Mouse (Mus musculus) cerebellum, adult 9-11 months (tissue): Measurements from ENCODE around the gene Grxcr1.

Experiments used
- DNase-seq: peaks from one replicate; pipeline ENCODE4 v3.0.0; 2022

The Grxcr1 gene

DNA sequence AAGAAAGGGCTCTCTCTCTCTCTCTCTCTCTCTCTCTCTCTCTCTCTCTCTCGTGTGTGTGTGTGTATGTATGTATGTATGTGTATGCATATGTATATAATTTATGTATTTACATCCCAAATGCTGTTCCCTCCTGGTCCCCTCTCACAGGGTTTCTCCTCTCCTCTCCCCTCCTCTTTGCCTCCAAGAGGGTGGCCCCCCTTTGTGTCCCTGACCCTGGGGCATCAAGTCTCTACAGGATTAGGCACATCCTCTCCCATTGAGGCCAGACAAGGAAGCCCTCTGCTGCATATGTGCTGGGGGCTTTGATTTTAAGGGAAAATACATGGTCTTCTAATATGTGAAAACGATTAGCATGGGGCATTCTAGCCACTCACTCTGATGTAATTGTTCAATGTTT is 61.5 kb downstream of the Grxcr1 start:
- no peak for DNase-seq

DNA sequence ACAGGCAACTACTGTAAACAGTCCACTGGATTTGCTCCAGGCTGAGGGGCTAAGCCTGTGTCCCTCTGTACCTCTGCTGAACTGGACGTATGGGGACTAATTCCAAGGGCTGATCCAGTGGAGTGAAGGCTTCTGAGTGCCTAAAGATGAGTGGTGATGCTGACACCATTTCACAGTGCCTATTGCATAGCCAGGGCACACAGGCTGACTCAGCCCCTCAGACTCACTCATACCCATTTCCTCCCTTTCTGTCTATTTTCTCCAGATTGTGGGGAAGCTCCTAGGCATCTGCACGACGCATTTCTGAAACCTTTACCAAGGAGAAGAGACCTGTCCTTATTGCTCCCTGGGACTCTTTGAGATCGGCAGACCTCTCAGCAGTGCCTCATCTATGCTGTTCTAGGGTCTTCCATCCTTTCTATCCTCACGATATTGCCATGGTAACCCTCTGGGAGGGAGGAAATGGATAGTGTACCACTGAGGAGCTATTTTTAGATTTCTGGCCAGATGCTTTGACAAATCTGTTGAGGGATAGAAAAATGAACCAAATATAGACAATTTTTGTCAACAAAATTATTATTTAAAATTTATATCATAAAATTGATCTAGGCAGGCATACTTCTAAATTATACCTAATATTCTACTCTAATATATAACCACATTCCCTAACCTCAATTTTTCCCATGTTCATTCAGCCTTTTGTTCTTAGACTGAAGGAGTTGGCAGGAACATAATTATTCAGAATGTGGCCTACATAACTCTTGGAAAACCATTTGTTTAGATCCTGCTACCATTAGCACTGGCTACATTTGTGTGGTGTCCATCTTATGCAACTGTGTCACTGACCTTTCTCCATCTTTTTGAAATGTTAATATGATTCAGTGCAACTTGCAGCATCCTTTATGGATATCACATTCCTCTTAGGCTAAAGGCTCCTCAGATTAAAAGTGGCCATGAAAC is 66.3 kb downstream of the Grxcr1 start:
- DNase-seq = no peak

DNA sequence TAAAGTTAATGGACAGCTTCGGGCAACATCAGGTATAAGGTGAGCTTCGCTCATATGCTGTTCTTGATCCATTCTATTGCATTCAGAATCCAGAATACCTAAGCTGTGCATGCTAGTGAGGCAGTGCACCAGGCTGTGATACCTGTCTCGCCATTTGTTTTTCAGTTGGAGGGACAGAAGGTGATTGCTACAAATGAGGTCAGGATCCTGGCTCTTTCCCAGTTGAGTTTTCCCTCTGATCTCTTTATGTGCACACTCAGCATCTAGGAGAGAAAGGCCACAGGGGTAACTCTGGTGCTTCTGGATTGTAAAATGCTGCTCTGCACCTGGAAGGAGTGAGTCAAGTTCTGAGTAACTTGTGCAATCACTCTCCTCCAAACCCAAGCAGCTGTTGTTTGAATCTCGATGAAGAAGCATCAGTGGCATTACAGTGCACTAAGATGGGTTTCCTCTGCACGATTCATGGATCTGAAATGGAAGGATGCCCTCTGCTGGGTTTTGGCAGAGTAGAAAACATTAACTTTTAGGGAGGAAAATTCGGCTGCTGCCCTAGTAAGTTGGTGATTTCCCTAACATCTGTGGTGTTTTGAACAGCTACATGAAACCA is 80.9 kb downstream of the Grxcr1 start:
- DNase-seq = peak; percentile 70

DNA sequence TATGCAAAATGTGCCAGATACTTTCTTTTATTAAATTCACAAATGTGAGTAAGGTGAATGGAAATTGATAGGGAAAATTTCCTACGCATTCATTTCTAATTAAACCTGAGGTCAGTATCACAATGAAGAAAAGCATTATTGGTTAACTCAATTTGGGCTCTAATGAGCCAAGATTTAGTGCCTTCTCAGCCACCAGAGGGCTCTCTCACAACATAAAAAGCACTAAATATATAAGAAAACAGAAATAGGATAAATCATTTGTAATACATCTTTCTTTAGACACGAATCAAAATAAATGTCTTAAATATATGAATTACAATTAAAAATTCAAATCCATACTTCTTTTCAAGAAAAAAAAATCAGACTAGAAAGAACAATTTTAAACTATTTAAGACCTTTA is 89.2 kb downstream of the Grxcr1 start:
- no peak for DNase-seq

DNA sequence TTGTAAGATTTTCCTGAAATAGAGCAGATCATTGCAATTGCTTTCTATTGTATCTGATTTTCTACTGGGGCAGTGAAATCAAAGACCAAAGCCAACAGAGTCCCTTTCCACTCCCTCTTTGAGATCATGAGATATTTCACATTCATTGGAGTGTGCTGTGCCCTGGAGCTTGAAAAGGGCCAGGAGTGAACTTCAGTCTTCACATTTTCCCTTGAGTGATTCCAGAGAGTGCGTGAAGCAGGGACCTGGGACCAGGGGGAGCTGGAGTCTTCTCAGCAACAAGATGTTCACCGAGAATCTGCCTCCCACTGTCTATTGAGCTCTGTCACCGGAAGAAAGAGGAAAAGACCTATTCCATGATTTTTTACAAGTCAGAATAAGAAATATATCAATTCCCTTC is 91.2 kb downstream of the Grxcr1 start:
- DNase-seq = no peak

DNA sequence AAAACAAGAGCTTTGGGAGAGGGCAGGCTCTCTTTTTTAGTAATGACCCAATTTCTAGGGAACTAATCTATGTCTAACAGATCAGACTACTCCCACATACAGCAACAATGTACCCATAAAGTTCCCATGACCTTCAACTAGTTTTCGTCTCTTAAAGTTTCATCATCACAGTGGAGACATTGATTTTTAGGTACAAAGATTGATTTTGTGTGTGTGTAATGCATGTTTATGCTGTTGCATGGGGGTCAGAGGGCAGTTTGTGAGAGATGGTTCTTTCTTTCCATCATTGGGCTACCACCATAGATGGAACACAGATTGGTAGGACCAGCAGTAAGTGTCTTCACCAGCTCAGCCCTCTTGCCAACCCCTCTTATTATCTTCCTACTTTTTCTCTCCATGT is 93.8 kb downstream of the Grxcr1 start:
- DNase-seq = no peak

DNA sequence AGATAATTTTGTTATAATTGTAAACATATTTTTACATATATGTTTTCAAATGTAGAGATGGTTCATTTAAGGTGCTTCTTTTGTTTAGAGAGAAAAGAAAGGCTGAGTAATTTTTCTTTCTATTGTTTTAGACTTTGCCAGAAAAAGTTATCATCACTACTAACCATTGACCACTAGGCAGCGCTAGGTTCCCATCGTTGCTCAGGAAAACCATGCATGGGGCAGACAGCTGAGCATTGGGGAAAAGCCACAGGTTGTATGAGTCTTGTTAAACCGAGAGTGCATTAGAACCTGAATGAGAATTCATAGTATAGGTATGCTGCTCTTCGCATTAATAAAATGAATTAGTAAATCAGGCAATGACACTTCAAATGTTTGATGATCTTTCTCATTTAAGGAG is 96.8 kb downstream of the Grxcr1 start:
- peak; percentile 43 for DNase-seq

DNA sequence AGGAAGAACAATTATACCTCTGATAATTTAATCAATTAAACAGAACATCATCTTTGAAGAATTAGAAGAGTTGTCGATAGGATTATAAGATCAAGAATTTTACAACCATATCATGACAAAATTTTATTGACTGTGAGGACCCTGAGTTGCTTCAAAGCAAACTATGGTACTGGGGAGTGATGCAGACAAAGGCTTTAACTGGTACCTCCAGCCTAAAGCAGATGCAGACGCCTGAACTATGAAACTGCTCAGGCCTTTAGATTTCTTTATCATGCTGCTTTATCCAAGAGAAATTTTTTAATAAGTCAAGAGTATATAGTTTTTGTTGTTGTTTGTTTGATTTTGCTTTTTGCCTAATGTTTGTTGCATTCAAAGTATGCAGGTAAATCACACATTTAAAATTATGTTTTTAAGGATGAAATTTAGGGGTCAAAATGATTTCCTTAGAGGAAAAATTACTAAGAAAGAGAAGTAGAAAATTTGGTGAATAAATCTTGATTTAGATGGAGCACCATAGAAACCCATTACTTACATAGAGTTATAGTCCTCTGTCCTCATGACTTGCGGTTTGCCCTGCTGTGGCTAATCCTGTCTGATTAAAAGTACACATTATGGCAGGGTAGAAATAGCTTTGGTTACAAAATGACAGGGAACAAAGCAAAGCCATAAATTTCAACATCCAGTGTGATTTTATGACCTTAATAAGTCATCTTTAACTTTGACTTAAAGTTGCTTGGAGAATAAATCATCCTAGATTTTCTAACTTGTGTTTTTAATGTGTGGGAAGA is 97.4 kb downstream of the Grxcr1 start:
- DNase-seq = no peak

DNA sequence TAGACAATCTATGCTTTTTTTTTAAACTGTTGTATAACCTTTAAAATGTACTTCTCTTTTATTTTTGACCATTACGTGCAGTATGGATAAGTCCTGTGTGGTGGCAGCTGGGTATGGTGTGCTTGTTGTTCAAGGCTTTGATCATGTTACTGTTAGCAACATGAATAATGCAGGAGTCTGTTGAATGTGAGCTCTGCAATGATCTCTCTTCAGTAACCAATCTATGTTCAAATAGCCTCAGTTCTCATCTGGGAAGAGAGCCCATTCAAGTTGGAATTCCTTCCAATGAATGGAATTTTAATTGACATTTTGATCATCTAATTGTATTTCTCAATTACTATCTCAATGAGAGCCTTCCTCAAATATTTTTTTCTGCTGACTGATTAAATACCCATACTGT is 115.2 kb downstream of the Grxcr1 start:
- DNase-seq = no peak

DNA sequence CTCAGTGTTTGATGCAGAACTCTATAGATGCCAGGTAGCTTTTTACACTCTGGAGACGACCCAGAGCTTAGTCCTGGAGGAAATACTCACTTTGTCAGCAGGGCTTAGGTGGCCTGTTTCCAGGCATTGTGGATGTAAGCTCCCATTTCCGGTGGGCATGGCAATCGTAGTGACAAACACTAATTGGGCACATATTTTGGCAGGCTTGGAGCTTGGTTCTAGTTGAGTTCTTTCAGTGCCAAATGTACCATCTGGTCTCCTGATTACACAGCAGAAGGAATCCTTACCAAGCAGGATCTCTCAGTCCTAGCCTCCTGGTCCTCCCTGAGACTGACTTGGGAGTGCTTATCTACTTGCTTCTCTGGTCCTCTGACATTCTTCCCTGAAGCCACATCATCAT is 118.3 kb downstream of the Grxcr1 start:
- DNase-seq = peak; percentile 91

DNA sequence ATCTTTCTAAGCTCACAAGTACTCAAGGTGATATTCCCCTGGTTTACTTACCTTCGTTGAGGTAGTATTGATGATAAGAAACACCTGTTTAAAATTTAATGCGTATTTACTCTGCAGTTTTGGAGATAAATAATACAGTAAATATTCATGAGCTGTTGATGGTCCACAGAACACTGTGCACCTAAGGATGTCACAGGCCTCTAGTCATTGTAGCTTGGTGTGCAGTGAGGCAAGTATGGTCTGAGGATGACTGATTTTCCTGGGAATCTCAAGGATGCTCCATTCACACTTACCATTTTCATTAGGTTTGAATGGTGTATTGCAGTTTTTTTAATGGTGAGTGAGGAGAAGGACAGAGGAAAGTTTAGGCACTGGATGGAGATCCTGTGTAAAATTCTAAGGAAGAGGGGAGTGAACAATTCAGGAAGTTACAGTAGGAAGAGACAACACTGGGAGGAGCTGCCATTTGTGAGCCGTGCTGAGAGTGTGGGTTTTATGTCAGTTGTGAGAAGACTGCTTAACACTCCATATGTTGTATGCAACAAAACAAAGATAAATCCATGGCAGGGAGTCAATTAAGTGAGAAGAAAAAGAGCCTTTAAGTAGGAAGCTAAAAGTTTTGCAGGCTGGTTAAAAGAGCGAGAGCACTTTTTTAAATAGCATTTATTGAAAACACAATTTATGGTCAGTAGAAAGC is 118.9 kb downstream of the Grxcr1 start:
- DNase-seq = no peak

DNA sequence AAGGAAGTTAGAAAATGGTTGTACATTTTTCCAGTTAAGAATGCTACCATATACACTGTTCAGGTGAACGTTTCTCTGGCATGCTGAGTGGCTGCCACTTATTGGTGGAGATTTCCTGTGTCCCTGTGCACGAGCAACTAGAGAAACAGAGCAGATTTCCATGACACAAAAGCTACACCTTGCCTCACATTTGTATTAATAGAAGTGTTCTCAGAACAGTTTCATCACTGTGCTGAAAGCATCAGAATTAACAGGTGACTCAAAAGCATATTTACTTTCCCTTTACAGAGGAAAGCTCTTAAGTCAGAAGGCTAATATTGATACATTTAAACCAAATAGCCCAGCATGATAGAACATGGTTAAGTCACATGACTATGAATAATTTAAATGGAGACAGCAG is 130.9 kb downstream of the Grxcr1 start:
- no peak for DNase-seq

DNA sequence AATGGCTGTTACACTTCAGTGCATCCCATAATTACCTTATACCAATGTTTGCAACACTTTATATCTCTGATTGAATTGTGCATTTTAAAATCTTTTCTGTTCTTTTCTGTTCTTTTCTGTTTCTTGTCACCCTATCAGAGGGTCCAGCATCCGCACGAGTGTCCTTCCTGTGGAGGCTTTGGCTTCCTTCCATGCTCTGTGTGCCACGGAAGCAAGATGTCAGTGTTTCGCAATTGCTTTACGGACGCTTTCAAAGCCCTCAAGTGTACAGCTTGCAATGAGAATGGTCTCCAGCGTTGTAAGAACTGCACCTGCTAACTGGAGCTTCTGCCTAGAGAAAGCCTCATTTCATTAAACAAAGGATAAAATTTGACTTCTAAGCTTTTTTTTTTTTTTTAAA is 134.3 kb downstream of the Grxcr1 start:
- DNase-seq = no peak
